Mouse (Mus musculus): ENCODE data around the gene Cdk20. TPM values are rescaled to one million over a fixed set of nuclear protein-coding genes. Genes with fewer than 3 reads are reported as not detected.
A peak's percentile ranks its signal among the peaks of the same experiment; 100 is the strongest.

The Cdk20 gene
- total RNA-seq, 1 experiment: 6.0 TPM

DNA sequence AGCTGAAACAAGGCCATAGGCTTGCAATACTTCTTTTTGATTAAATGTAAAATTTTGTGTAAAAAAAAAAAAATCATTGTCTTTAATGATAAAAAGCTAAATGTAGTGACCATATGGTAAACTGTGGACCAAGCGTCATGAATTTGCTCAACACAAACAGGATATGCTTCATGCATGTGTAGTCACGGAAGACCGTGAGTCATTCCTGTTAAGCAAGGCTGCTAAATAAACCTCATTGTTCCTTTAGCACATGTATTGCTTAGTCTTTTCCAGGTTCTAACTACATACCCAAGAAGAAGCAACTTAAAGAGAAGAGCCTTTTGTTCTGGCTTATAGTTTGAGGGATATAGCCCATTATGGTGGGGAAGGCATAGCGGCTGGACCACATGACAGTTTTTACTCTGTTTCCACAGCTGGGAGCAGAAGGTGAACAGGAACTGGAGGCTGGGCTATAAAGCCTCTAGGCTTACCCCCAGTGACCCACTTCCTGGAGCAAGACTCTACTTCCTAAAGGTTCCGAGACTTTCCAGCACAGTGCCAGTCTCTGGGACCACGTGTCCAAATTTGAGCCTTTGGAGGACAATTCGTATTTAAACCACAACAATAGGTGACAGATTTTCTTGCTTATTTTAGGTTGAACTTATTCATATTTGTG, 10.0 kb upstream of the Cdk20 start:
- no peaks in the 10 kb centered on the region for H3K9me3 ChIP-seq (ENCODE audit: control insufficient read depth, insufficient read depth, low read depth, low read length)
- H3K4me1 ChIP-seq (ENCODE audit: control insufficient read depth in 2 of 2, insufficient read depth in 2 of 2, low read length in 2 of 2, poor library complexity in 1 of 2): 0 out of 4 replicates have a peak, but pooled peaks cover 0 to 3% of the 10 kb centered on the region in 2 experiments
- no peaks in the 10 kb centered on the region for H3K36me3 ChIP-seq (ENCODE audit: control insufficient read depth, insufficient read depth, low read length, poor library complexity, severe bottlenecking)
- DNase-seq (ENCODE audit: low read depth, low spot score): no peak
- H3K4me3 ChIP-seq (ENCODE audit: insufficient read depth in 1 of 2, low read depth in 1 of 2, low read length in 2 of 2, poor library complexity in 1 of 2, severe bottlenecking in 1 of 2): no peak overlapping the region
- H3K9ac ChIP-seq (ENCODE audit: insufficient read depth, low read depth, low read length, poor library complexity, severe bottlenecking): no peak overlapping the region
- in situ Hi-C loops (cut with MboI; ENCODE audit: low sequenced_read_pairs in 2 of 2, unreplicated experiment in 2 of 2): no loop called here
- no peak overlapping the region for H3K27ac ChIP-seq (ENCODE audit: insufficient read depth, low read depth, low read length, poor library complexity, severe bottlenecking)
- no peak for TF ChIP-seq ZC3H11A (IDR thresholded peaks at IDR 0.05; ENCODE audit: borderline replicate concordance, low read depth, low read length)

DNA sequence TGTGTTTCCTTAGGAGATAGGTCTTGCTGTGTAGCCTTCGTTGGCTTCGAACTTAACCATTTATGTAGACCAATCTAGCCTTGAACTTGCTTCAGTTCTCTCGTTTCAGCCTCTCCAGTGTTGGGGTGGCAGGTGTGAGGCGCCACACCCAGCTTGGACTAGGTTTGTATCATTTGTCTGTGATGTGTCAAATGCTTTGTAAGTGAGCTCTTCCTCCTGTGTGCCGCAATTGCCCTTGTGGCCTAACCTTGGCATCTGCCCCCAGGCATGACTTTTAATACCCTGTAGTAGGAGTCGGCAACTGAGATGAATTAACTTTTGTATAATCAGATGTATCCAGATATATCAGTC, 9.5 kb upstream of the Cdk20 start:
- Histone ChIP-seq H3K36me3 (ENCODE audit: control insufficient read depth, insufficient read depth, low read length, poor library complexity, severe bottlenecking) (no peaks in the 10 kb centered on the region), H3K4me3 (ENCODE audit: insufficient read depth in 1 of 2, low read depth in 1 of 2, low read length in 2 of 2, poor library complexity in 1 of 2, severe bottlenecking in 1 of 2) (no peak overlapping the region), H3K9me3 (ENCODE audit: control insufficient read depth, insufficient read depth, low read depth, low read length) (no peaks in the 10 kb centered on the region), H3K4me1 (ENCODE audit: control insufficient read depth in 2 of 2, insufficient read depth in 2 of 2, low read length in 2 of 2, poor library complexity in 1 of 2) (0 out of 4 replicates have a peak, but pooled peaks cover 0 to 3% of the 10 kb centered on the region in 2 experiments), H3K9ac (ENCODE audit: insufficient read depth, low read depth, low read length, poor library complexity, severe bottlenecking) (no peak overlapping the region), H3K27ac (ENCODE audit: insufficient read depth, low read depth, low read length, poor library complexity, severe bottlenecking) (no peak overlapping the region)
- in situ Hi-C loops (cut with MboI; ENCODE audit: low sequenced_read_pairs in 2 of 2, unreplicated experiment in 2 of 2): no loop called here
- DNase-seq (ENCODE audit: low read depth, low spot score): no peak
- TF ChIP-seq HCFC1 (IDR thresholded peaks at IDR 0.05; ENCODE audit: borderline replicate concordance, insufficient read depth, low read length): no peak
- no peak for TF ChIP-seq ZC3H11A (IDR thresholded peaks at IDR 0.05; ENCODE audit: borderline replicate concordance, low read depth, low read length)
- TF ChIP-seq ZNF384 (IDR thresholded peaks at IDR 0.05; ENCODE audit: low read depth, low read length): no peak
- TF ChIP-seq MAFK (IDR thresholded peaks at IDR 0.05; ENCODE audit: insufficient read depth, low read depth, low read length): no peak
- no peak for TF ChIP-seq CHD2 (IDR thresholded peaks at IDR 0.05; ENCODE audit: low read depth, low read length)

DNA sequence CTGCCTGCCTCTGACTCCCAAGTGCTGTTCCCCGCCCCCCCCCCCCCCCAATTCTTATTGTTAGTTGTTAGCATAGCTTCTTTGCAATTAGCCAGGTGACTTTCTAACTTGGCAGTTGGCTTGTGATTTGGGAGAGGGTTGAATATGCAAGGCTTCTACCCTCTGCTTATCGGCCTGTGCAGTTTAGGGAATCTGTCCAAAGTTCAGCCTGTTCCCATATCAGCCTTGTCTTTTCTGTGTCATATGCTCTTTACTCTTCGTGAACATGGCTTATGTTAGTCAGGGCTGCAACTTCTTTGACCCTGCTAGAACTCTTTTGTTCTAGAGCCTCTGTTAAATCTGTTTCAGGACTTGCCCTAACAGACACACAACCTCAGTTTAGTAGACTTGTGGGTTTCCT, 7.8 kb upstream of the Cdk20 start:
- Histone ChIP-seq H3K27ac (ENCODE audit: insufficient read depth, low read depth, low read length, poor library complexity, severe bottlenecking) (no peak overlapping the region), H3K4me1 (ENCODE audit: control insufficient read depth in 2 of 2, insufficient read depth in 2 of 2, low read length in 2 of 2, poor library complexity in 1 of 2) (0 out of 4 replicates have a peak, but pooled peaks cover 0 to 3% of the 10 kb centered on the region in 2 experiments), H3K4me3 (ENCODE audit: insufficient read depth in 1 of 2, low read depth in 1 of 2, low read length in 2 of 2, poor library complexity in 1 of 2, severe bottlenecking in 1 of 2) (no peak overlapping the region), H3K9ac (ENCODE audit: insufficient read depth, low read depth, low read length, poor library complexity, severe bottlenecking) (no peak overlapping the region), H3K36me3 (ENCODE audit: control insufficient read depth, insufficient read depth, low read length, poor library complexity, severe bottlenecking) (no peaks in the 10 kb centered on the region), H3K9me3 (ENCODE audit: control insufficient read depth, insufficient read depth, low read depth, low read length) (no peaks in the 10 kb centered on the region)
- in situ Hi-C loops (cut with MboI; ENCODE audit: low sequenced_read_pairs in 2 of 2, unreplicated experiment in 2 of 2): no loop called here
- DNase-seq (ENCODE audit: low read depth, low spot score): no peak
- TF ChIP-seq HCFC1 (IDR thresholded peaks at IDR 0.05; ENCODE audit: borderline replicate concordance, insufficient read depth, low read length): no peak
- TF ChIP-seq MAFK (IDR thresholded peaks at IDR 0.05; ENCODE audit: insufficient read depth, low read depth, low read length): no peak
- TF ChIP-seq ZNF384 (IDR thresholded peaks at IDR 0.05; ENCODE audit: low read depth, low read length): no peak
- no peak for TF ChIP-seq CHD2 (IDR thresholded peaks at IDR 0.05; ENCODE audit: low read depth, low read length)

GRCm38 (mm10) chr13:64425280-64425679, 6.8 kb upstream of the Cdk20 start:
- TF ChIP-seq HCFC1 (IDR thresholded peaks at IDR 0.05; ENCODE audit: borderline replicate concordance, insufficient read depth, low read length) (no peak), CHD2 (IDR thresholded peaks at IDR 0.05; ENCODE audit: low read depth, low read length) (no peak), MAFK (IDR thresholded peaks at IDR 0.05; ENCODE audit: insufficient read depth, low read depth, low read length) (no peak), ZC3H11A (IDR thresholded peaks at IDR 0.05; ENCODE audit: borderline replicate concordance, low read depth, low read length) (no peak), ZNF384 (IDR thresholded peaks at IDR 0.05; ENCODE audit: low read depth, low read length) (no peak)
- no peaks in the 10 kb centered on the region for H3K36me3 ChIP-seq (ENCODE audit: control insufficient read depth, insufficient read depth, low read length, poor library complexity, severe bottlenecking)
- no peak overlapping the region for H3K27ac ChIP-seq (ENCODE audit: insufficient read depth, low read depth, low read length, poor library complexity, severe bottlenecking)
- in situ Hi-C loops (cut with MboI; ENCODE audit: low sequenced_read_pairs in 2 of 2, unreplicated experiment in 2 of 2): no loop called here
- no peak for DNase-seq (ENCODE audit: low read depth, low spot score)
- H3K4me1 ChIP-seq (ENCODE audit: control insufficient read depth in 2 of 2, insufficient read depth in 2 of 2, low read length in 2 of 2, poor library complexity in 1 of 2): 0 out of 4 replicates have a peak, but pooled peaks cover 0 to 3% of the 10 kb centered on the region in 2 experiments
- no peaks in the 10 kb centered on the region for H3K9me3 ChIP-seq (ENCODE audit: control insufficient read depth, insufficient read depth, low read depth, low read length)
- no peak overlapping the region for H3K4me3 ChIP-seq (ENCODE audit: insufficient read depth in 1 of 2, low read depth in 1 of 2, low read length in 2 of 2, poor library complexity in 1 of 2, severe bottlenecking in 1 of 2)
- no peak overlapping the region for H3K9ac ChIP-seq (ENCODE audit: insufficient read depth, low read depth, low read length, poor library complexity, severe bottlenecking)

- TF ChIP-seq ZNF384 (IDR thresholded peaks at IDR 0.05; ENCODE audit: low read depth, low read length) (peak; percentile 52; the same call in 1 of the 2 replicates), ZC3H11A (IDR thresholded peaks at IDR 0.05; ENCODE audit: borderline replicate concordance, low read depth, low read length) (no peak)
- in situ Hi-C loops (cut with MboI; ENCODE audit: low sequenced_read_pairs in 2 of 2, unreplicated experiment in 2 of 2): no loop called here
- no peaks in the 10 kb centered on the region for H3K9me3 ChIP-seq (ENCODE audit: control insufficient read depth, insufficient read depth, low read depth, low read length)
- no peak for DNase-seq (ENCODE audit: low read depth, low spot score)
- H3K4me3 ChIP-seq (ENCODE audit: insufficient read depth in 1 of 2, low read depth in 1 of 2, low read length in 2 of 2, poor library complexity in 1 of 2, severe bottlenecking in 1 of 2): no peak overlapping the region
- no peaks in the 10 kb centered on the region for H3K4me1 ChIP-seq (ENCODE audit: control insufficient read depth in 2 of 2, insufficient read depth in 2 of 2, low read length in 2 of 2, poor library complexity in 1 of 2)
- no peak overlapping the region for H3K9ac ChIP-seq (ENCODE audit: insufficient read depth, low read depth, low read length, poor library complexity, severe bottlenecking)
- no peaks in the 10 kb centered on the region for H3K36me3 ChIP-seq (ENCODE audit: control insufficient read depth, insufficient read depth, low read length, poor library complexity, severe bottlenecking)
- H3K27ac ChIP-seq (ENCODE audit: insufficient read depth, low read depth, low read length, poor library complexity, severe bottlenecking): no peak overlapping the region
These were observed 2.8 kb upstream of the Cdk20 start for GRCm38 (mm10) chr13:64429328-64429727.

Measured in ES-E14 (cell line).